Mouse (Mus musculus): ENCODE results near the gene H2al1f. TPM values are rescaled to one million over a fixed set of nuclear protein-coding genes. Genes with fewer than 3 reads are reported as not detected.

The H2al1f gene
- polyA plus RNA-seq (2017; shearing (Covaris generic)), result not detected

GRCm38 (mm10) chrX:11314858-11315257 lies at the start of gene H2al1f:
H2al1f (plus strand) TSS chrX:11315158.

GRCm38 (mm10) chrX:11298957-11299356 lies 16.0 kb upstream of the H2al1f start, which contains the start of gene H2al1a:
H2al1a (plus strand) TSS chrX:11299257.

GRCm38 (mm10) chrX:11302132-11302531 lies 12.8 kb upstream of the H2al1f start, which contains the start of gene H2al1b:
H2al1b (plus strand) TSS chrX:11302432.

GRCm38 (mm10) chrX:11305355-11305754 lies 9.6 kb upstream of the H2al1f start, which contains the start of gene H2al1c:
H2al1c (plus strand) TSS chrX:11305655.

GRCm38 (mm10) chrX:11308524-11308923 lies 6.4 kb upstream of the H2al1f start, which contains the start of gene H2al1d:
H2al1d (plus strand) TSS chrX:11308824.

GRCm38 (mm10) chrX:11311634-11312033 lies 3.3 kb upstream of the H2al1f start, which contains the start of gene H2al1e:
H2al1e (plus strand) TSS chrX:11311934.

GRCm38 (mm10) chrX:11317956-11318355 lies 3.0 kb downstream of the H2al1f start, which contains the start of gene H2al1g:
H2al1g (plus strand) TSS chrX:11318256.

GRCm38 (mm10) chrX:11321192-11321591 lies 6.2 kb downstream of the H2al1f start, which contains the start of gene H2al1h:
H2al1h (plus strand) TSS chrX:11321492.

GRCm38 (mm10) chrX:11324359-11324758 lies 9.4 kb downstream of the H2al1f start, which contains the start of gene H2al1i:
H2al1i (plus strand) TSS chrX:11324659.

GRCm38 (mm10) chrX:11327522-11327921 lies 12.6 kb downstream of the H2al1f start, which contains the start of gene H2al1j:
H2al1j (plus strand) TSS chrX:11327822.

Other genes with a start within 250 kb of the H2al1f start
- not detected for gene H2al1a, start 15.9 kb upstream of the H2al1f start, polyA plus RNA-seq (2017; shearing (Covaris generic))
- gene H2al1b, start 12.7 kb upstream of the H2al1f start, polyA plus RNA-seq (2017; shearing (Covaris generic)), result not detected
- not detected for gene H2al1c, start 9.5 kb upstream of the H2al1f start, polyA plus RNA-seq (2017; shearing (Covaris generic))
- gene H2al1d, start 6.3 kb upstream of the H2al1f start, polyA plus RNA-seq (2017; shearing (Covaris generic)), result not detected
- gene H2al1e, start 3.2 kb upstream of the H2al1f start, polyA plus RNA-seq (2017; shearing (Covaris generic)), result not detected
- gene H2al1g, start 3.1 kb downstream of the H2al1f start, polyA plus RNA-seq (2017; shearing (Covaris generic)), result not detected
- gene H2al1h, start 6.3 kb downstream of the H2al1f start, polyA plus RNA-seq (2017; shearing (Covaris generic)), result not detected
- gene H2al1i, start 9.5 kb downstream of the H2al1f start, polyA plus RNA-seq (2017; shearing (Covaris generic)), result not detected
- not detected for gene H2al1j, start 12.7 kb downstream of the H2al1f start, polyA plus RNA-seq (2017; shearing (Covaris generic))